Mouse (Mus musculus) fat pad, adult 2 months (tissue): ENCODE results near the gene Dpep3.

ENCODE experiments used
- DNase-seq: peaks from one replicate; pipeline ENCODE4 v3.0.0-alpha.2; 2011; ENCODE audit warnings: low read depth, low spot score; ENCODE audit errors: extremely low read depth

Gene Dpep3

DNA sequence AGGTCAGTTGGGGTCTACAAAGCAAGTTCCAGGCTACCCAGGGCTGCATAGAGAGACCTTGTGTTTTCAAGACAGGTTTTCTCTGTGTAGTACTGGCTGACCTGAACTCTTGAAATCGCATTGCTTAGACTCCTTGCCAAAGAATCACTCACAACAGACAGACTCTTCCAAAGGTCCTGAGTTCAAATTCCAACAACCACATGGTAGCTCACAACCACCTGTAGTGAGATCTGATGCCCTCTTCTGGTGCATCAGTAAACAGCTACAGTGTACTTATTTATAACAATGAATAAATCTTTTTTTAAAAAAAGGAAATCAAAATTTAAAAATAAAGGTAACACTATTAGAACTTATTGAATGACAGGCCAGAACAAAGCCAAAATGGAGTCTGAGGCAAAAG lies 1.9 kb upstream of the Dpep3 start:
- DNase-seq = no peak

DNA sequence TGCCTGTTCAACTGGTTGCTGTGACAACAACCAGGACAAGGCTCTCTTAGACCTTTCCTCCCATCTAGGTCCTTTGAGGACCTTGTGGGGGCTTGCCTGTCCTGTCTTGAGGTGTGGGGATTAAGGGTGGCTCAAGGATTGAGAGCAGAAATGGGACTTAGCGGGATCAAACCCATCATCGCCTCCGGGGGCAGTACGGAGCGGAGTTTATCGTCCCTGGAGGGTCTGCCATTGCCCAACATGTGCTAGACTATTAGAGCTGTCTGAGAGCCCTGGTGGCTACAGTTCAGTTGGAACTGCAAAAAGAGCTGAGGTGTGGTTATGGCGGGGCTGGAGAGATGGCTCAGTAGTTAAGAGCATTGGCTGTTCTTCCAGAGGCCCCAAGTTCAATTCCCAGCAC lies 3.9 kb downstream of the Dpep3 start:
- DNase-seq = no peak

DNA sequence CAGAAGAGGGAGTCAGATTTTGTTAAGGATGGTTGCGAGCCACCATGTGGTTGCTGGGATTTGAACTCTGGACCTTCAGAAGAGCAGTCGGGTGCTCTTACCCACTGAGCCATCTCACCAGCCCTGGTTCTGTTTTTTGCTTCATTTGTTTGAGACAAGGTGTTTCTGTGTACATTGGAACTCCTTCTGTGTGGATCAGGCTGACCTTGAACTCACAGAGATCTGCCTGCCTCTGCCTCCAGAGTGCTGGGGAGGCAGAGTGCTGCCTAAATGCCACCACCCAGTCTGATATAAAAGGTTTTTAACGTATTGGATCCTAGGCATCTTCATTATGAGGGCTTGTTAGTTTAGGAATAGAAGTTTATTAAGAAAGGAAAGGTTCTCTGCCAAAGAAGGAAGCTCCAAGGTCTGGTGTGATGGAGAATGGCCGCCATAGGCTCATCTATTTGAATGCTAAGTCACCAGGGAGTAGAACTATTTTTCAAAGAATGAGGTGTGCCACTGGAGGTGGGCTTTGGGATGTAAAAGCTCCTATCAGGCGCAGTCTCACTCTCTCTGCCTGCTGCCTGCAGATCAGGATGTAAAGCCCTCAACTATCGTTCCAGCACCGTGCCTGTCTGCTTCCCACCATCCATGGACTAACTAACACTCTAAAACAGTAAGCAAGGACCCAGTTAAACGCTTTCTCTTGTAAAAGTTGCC lies 8.1 kb downstream of the Dpep3 start:
- no peak for DNase-seq

DNA sequence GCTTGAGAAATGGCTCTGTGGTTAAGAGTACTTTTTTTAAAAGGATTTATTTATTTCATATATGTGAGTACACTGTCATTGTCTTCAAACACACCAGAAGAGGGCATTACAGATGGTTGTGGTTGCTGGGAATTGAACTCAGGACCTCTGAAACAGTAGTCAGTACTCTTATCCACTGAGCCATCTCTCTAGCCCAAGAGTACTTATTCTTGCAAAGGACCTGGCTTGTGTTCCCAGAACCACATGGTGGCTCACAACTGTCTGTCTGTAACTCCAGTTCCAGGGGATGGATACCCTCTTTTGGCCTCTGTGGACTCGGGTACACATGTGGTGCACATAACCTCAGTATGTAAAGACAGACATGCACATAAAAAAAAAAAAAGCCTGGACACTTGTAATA lies 9.9 kb downstream of the Dpep3 start:
- DNase-seq = no peak

DNA sequence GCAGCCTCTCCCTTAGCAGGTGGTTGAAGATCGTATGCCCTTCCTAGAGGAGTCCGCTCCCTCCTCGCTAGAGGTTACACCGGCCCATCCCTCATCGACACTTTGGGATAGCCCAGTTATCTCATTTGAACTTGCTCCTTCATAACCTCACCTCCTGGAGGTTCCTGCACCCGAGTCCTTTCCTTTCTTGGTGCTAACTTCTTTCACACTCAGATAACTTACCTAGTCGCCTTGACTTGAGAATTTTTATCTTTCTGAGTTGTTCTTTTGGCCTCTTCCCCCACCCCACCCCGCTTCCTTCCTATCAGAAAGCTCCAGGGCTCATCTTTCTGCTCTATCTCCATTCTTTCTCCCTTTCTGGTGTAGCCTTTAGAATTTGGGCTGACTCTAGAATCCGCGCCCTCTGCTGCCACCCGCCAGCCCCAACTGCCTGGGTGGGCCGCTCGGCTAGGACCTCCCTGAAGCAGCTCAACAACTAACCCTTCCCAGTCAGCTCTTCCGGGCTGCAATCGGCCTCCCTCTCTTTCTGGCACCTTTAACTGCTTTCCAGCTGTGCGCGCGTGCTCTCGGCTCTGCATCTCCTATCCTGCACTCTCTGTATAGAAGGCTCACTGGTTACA lies 12.4 kb downstream of the Dpep3 start:
- DNase-seq = no peak

DNA sequence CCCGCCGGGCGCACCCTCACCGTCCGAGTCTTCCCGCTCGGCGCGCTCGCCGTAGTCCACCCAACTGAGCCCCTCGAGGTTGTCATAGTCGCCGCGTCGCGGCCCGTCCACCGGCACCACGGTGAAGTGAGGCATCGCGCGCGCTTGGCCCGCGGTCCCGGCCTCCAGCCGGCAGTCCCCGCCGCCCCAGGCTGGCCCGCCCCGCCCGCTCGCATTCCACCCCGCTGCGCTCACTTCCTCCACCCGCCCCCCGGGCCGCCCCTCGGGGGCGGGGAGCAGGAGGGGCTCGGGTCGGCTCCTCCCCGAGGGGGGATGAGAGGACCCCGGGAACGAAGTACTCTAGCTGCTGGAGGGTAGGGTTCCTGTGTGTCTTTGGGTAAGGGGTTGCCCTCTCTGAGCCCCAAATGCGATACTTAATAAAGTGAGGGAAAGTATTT lies 13.3 kb downstream of the Dpep3 start, which contains the start of gene Slc12a4:
TSS of gene Slc12a4 (minus strand) at position 193 of the 437 bp plus-strand sequence.
- DNase-seq = no peak

DNA sequence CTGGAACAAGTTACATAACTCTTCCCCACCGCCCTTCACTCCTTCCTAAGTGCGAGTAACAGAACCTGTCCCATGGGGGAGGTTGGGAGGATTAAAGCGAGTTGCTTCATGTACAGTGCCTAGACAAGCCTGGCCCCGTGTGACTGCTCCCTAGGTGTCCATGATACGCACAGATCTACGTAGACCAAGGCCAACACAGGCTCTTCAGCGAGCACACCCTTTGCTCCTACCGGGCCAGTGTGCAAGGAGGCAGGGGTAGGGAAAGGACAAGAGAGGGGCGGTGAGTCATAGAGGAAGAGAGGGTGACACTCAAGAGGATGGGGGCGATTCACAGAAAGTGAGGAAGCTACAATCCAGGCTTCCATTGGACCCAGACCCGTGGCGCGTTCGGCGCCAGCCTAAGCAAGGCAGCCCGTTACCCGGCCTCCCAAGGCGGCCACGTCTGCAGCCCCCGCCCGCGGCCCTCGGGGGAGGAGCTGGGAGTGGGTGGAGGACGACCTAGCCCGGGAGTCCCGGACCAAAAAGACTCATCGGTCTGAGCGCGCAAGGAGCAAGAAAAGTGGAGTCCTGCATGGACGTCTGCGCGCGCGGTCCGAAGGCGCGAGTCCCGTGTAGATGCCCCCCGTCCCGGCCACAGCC lies 13.8 kb downstream of the Dpep3 start:
- DNase-seq = peak; percentile 52

DNA sequence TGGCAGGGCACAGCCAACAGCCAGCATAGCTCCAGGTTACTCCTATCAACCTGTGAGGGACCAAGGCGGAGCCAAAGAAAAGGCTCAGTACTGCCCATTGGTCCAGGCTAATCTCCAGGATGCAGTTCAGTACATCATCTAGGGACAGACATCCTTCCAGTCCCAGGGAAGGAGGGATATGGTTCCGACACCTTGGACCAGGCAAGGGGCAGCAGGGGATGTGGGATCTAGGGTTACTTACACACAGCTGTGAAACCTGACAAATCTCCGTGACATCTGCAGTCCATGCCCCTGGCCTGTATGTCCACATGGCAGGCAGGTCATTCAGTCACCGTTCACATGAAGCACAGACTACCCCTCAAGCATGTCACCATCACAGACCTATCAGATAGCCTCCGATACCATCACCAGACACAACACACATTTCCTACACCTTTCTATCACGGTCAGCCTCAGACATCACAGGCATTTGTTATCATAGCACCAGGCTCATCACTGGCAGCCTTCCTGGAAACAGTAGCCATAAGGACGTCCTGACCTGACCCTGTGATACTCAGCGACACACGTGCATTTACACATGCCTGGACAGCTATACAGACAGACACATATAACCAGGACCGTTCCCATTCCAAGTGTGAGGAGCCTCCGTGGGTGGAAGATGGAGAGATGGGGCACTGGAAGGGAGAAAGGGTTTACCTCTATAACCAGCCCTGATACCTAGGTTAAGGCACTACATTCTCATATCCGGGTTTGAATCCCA lies 14.5 kb downstream of the Dpep3 start:
- no peak for DNase-seq

DNA sequence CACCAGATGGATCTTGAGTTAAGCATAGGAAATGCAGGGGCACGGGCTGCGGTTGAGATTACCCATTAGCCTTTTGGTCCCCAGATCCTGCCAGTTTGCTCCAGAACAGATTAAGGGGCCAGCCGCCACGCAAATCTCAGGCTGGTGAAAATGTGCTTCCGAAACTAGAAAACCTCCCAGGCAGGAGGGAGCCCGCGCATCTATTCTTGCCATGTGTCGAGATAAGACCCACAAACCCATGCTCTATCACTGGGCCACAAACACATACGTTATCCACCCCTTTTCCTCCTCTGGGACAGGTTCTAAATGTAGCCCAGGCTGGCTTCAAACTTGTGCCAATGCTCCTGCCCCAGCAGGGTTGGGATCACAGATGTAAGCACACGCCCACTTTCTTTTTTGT lies 17.7 kb downstream of the Dpep3 start:
- no peak for DNase-seq

DNA sequence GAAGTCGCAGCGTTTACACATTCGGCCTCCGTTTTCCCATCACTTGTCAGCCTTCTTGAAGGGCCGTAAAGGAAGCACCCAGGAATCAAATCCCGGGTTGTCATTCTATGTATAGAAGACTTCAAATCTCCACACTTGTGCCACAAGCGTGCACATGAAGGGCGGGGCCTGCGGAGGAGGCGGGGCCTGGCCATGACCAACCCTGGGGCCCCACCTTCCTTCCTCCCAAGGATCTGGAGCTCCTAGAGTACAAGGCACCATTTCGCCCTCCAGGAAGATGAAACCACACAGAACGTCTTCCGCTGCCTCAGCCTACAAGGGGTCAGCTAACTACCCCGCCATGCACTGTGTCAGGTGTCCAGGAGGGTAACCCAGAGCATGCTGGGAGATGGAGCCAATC lies 18.1 kb downstream of the Dpep3 start:
- no peak for DNase-seq

DNA sequence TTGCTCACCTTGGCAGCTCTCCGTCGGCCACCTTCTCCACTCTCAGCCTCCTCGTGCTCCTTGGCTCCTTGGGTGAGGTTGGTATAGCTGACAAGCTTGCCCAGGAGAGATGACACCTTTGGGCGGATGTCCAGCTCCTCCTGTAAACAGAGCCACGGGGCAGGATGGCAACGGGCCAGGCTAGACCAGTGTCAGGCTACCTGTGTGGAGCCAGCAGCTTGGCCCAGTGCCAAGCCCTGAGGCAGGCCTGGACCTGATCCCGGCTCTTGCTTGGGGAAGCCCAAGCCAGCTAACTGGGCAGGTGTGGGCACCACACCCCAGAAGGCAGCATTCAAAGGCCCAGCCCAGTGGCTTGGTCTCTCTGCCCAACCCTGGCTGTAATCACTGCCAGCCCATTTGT lies 19.9 kb downstream of the Dpep3 start:
- peak; percentile 91 for DNase-seq

DNA sequence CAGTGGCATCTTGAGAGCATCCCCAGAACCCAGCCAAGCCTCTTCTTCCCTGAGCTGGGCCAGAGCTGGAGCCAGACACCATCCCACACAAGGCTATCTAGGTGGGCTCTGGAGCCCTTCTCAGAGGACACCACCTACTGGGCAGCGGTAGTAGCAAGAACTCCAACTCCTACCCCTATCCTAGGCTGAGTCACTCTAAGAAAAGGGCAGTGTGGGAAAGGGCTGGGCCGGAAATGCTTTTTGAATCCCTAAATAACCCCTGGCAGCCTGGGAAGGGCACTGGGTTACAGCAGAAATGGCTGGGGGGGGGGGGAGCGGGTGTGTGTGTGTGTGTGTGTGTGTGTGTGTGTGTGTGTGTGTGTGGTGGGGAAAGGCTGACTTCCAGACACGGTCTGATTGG lies 21.4 kb downstream of the Dpep3 start:
- DNase-seq = no peak

DNA sequence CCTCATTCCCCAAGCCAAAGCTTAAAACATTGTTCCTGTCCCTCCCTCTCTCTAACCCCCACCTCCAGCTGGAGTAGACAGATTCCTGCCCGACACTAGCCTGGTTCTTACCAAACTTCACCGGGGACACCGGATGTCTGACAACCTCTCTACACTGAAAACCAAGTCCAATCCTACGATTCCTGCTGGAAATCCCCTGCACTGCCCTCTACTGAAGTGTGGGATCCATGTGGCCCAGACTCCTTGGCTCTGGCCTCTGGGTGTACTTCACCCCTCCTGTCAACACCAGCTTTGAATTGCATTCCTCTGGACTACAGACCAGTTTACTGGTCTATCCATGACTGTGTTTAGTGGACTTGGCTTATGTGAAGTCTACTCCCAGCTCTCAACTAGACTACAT lies 22.7 kb downstream of the Dpep3 start:
- DNase-seq = no peak

DNA sequence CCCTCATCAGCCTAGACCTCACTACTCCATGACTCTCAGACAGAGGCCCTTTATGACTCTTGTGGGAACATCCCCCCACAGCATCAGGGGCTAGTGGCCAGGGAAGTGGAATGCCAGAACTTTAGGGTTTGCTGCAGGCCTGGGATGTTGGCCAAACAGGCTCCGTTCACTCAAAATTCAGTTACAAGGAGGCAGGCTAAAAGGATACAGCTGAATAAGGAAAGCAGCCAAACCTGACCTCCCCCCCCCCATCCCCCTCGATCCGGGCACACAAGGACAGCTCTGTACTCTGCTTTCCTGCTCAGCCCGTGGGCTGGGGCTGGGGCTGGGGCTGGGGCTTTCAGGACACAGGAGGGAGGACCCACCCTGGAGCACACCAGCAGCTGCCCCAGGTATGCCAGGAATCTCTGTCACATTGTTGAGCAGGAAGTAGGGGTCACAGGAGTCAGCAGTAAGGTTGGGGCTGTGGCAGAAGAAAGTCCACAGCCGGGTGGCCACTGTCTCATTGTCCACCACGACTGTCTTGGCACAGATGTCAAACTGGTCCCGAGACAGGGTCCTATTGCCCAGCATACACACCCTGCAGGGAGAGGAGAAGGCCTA lies 28.1 kb downstream of the Dpep3 start:
- no peak for DNase-seq

DNA sequence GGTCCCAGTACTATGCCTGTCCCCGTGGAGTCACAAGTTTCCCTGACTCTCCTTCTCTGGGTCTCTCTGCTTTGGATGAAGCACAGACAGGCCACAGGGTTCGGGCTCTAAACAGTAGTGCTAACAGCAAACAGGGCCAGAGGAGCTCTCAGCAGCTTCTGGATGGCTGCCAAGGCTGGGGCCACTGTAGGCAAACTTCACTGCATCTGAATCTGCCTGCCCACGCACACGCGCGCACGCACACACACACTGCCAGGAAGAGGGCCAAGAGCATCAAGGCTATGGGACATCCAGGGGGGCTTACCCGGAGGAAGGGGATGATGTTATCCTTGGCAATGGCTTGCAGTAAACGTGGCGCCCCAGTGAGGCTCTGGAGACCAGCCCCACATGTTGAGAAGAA lies 29.9 kb downstream of the Dpep3 start:
- no peak for DNase-seq

DNA sequence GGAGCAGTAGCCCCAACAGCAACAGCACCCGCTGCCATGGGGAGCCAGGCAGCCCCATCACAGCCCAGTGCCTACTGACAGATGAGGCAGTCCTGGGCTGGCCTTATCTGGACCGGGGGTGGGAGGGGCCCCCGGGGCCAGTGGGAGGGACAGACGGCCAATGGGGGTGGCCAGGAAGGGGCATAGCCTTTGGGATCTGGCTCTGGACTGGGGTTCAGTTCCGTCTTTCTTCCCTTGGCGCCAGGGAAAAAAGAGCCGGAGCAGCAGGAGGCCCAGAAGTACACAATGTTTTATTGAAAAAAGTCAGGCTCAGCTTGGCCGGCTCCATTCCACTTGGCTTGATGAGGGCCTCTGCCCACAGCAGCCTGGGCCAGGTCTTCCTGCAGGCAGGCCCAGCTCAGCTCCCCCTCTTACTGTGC lies 35.9 kb downstream of the Dpep3 start, which contains the start of gene Lcat:
TSS of gene Lcat (minus strand) at position 62 of the 419 bp plus-strand sequence.
- no peak for DNase-seq

DNA sequence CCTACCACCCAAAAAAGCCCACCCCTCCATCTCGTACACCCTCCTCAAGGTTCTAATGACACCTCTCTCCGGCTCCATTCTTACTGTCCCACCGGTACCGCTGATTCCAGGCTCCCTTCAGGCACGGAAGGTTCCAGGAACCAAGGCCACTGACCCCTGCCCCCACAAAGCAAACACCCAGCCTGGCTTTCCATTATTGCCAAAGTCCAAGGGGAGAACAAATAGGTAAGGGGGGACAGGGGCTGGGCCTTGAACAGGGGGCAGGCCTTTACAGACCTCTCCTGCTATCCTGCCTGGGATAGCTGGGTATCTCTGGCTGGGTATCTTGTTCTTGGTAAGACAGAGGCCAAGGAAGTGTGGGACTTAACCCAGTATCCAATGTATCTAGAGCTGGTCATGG lies 36.7 kb downstream of the Dpep3 start:
- no peak for DNase-seq

DNA sequence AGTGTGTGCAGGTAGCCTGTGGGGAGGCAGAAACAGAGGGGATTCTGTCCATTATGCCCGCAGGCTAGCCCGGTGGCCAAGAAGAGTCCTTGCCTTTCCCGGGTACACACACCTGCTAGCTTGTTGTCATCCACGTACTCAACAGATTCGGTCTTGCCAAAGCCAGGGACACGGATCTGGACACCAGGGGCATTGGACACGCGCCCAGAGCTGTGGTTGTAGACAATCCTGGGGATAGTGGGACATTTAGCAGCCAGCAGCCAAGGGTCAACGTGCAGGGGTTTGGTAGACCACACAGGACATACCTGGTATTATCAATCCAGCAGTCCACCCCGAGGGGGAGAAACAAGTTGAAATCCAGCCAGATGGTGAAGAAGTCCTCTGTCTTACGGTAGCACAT lies 37.2 kb downstream of the Dpep3 start:
- DNase-seq = no peak

DNA sequence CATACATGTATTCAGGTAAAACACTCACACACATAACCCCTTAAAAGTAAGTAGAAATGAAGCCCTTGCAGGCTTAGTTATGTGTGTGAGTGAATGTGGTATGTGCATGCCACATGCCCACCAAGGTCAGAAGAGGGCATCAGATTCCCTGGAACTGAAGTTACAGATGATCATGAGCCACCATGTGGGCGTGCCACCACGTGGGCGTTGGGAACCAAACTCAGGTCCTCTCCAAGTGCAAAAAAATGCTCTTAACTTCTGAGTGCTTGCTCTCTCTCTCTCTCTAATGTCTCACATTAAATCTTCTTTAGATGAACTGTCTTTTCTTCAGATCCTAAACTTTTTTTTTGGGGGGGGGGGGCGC lies 40.9 kb downstream of the Dpep3 start, which contains the start of gene Psmb10:
TSS of gene Psmb10 (minus strand) at position 139 of the 364 bp plus-strand sequence.
- no peak for DNase-seq

DNA sequence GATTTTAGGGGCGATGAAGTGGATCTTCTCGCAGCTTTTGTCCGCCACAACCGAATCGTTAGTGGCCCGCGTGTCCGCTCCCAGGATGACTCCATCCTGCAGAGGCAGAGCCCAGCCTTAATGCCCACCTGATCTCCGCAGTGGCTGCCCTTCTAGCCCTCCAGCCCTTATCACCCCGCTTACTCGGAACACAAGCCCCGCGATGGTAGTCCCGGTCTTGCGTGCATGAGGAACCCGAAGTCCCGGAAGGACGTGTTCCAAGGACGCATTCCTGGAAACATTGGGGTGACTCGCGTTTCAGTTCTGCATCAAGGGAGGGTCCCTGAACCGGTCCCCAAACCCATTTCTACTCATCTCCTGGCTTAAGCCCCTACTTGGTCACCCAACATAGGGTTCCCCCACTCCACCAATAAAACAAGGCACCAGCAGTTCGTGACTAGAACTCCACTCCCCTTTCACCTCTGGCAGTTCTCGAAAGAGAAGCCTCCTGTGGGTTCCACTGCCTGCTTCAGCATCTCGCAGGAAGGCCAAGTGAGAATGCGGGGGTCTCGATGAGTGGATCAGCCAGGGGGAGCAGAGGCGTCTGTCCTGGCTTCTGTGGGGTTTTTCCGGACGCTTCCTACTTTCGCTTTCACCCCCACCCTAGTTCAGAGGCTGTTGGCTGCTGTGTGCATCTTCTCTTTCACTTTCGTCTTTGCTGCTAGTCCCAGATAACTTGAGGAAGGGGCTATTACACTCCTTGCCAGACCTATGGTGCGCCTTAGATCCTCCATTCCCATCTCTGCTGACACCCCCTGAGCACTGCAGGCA lies 41.5 kb downstream of the Dpep3 start:
- no peak for DNase-seq
